Mouse (Mus musculus) urinary bladder, postnatal 10 days (tissue): Measurements from ENCODE around the gene Exosc3.
A peak's percentile ranks its signal among the peaks of the same experiment; 100 is the strongest.
"Not testable (repeated sequence)": the region's sequence is repeated elsewhere in the genome, so short reads cannot be mapped to it uniquely, and the experiment has no call there.

Experiments used
- DNase-seq: peaks from one replicate; pipeline ENCODE4 v3.0.0; 2022; ENCODE audit warnings: low spot score

Exosc3 gene

GRCm38 (mm10) chr4:45342286-45343155, at the start of gene Exosc3:
Gene Exosc3 (minus strand): TSS chr4:45342732.
- peak; percentile 16 for DNase-seq

- no peak for DNase-seq
These were observed 49.6 kb upstream of the Exosc3 start for GRCm38 (mm10) chr4:45392099-45392498.

GRCm38 (mm10) chr4:45387296-45387695, 44.8 kb upstream of the Exosc3 start:
- DNase-seq: not testable (repeated sequence)

GRCm38 (mm10) chr4:45382133-45382532, 39.6 kb upstream of the Exosc3 start:
- DNase-seq: not testable (repeated sequence)

- not testable (repeated sequence) for DNase-seq
These were observed 38.5 kb upstream of the Exosc3 start for GRCm38 (mm10) chr4:45380903-45381580.

- DNase-seq: no peak
These were observed 34.0 kb upstream of the Exosc3 start for GRCm38 (mm10) chr4:45376573-45376972.

- DNase-seq: no peak
These were observed 32.3 kb upstream of the Exosc3 start for GRCm38 (mm10) chr4:45374879-45375278.

GRCm38 (mm10) chr4:45371261-45371660, 28.7 kb upstream of the Exosc3 start:
- DNase-seq: no peak

GRCm38 (mm10) chr4:45356653-45357052, 14.1 kb upstream of the Exosc3 start:
- no peak for DNase-seq

GRCm38 (mm10) chr4:45341669-45342249, 773 bp downstream of the Exosc3 start, which contains the start of gene Dcaf10:
Gene Dcaf10 (plus strand): TSS chr4:45342101.
- DNase-seq: peak; percentile 84

- DNase-seq: no peak
These were observed 1.3 kb downstream of the Exosc3 start for GRCm38 (mm10) chr4:45341226-45341625.

GRCm38 (mm10) chr4:45332466-45332865, 10.1 kb downstream of the Exosc3 start:
- DNase-seq: no peak

GRCm38 (mm10) chr4:45331139-45331538, 11.4 kb downstream of the Exosc3 start:
- DNase-seq: no peak

- peak; percentile 23 for DNase-seq
These were observed 22.2 kb downstream of the Exosc3 start for GRCm38 (mm10) chr4:45320159-45320816.

- DNase-seq: no peak
These were observed 31.5 kb downstream of the Exosc3 start for GRCm38 (mm10) chr4:45311056-45311455.

- DNase-seq: no peak
These were observed 33.9 kb downstream of the Exosc3 start for GRCm38 (mm10) chr4:45308606-45309005.

GRCm38 (mm10) chr4:45308046-45308445, 34.5 kb downstream of the Exosc3 start:
- DNase-seq: no peak

- no peak for DNase-seq
These were observed 37.0 kb downstream of the Exosc3 start for GRCm38 (mm10) chr4:45305536-45305935.

- no peak for DNase-seq
These were observed 45.6 kb downstream of the Exosc3 start, which contains the start of gene Trmt10b for GRCm38 (mm10) chr4:45296662-45297564. Gene Trmt10b (plus strand): TSS chr4:45297127.

GRCm38 (mm10) chr4:45287906-45288305, 54.6 kb downstream of the Exosc3 start:
- DNase-seq: no peak

- no peak for DNase-seq
These were observed 56.2 kb downstream of the Exosc3 start for GRCm38 (mm10) chr4:45286318-45286717.
